Mouse (Mus musculus) lung, postnatal 0 days (tissue): ENCODE data around the gene Fam19a3.

ENCODE experiments used
- CTCF ChIP-seq: IDR thresholded peaks from 2 replicates; pipeline ENCODE4 v1.5.1; 2016; ENCODE audit warnings: antibody characterized with exemption, mild to moderate bottlenecking
- EP300 ChIP-seq: IDR thresholded peaks from 2 replicates; pipeline ENCODE4 v1.6.1; 2016; ENCODE audit warnings: antibody characterized with exemption, mild to moderate bottlenecking, control low read depth

DNA sequence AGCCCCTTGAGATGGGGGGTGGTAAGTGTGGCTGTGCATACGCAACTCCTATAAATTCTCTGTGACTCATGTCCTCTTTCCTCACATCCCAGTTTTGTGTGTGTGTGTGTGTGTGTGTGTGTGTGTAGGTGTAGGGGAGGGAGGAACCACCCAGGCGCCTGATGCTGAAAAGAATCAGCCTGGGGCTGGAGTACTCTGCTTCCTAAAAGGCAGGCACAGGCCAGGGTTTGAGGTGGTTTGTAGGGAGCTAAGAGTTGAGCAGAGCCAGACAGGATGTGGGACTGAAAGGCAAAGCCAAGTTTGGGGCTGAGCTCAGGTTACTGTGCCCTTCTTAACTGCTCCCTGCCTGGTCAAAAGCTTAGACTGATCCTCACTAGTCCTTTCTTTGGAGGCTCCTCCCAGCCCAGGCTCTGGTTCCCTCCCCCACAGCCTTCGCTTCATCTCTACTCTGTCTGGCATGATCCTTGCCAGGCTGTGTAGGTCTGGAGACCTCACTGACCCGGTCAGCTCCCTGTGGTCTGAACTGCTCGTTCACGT is 8.8 kb upstream of the Fam19a3 start:
- TF ChIP-seq EP300 (0 out of 2 replicates have a peak, but pooled peaks have one; percentile 24), CTCF (no peak)
